Mouse (Mus musculus): Measurements from ENCODE around the gene Aaed1.

- TF ChIP-seq CTCF (IDR thresholded peaks at IDR 0.05; ENCODE audit: extremely low read depth, insufficient read depth, insufficient read length, insufficient replicate concordance), result no peak
- TF ChIP-seq POLR2A (IDR thresholded peaks at IDR 0.05; ENCODE audit: low read depth, low read length), result no peak
Measured at GRCm38 (mm10) chr13:64318355-64318754, 5.8 kb upstream of the Aaed1 start.

Measured in spleen, adult 2 months (tissue).